Mouse (Mus musculus) MEL (cell line): ENCODE data around the gene Snrpf.

Source experiments
- KAT2A ChIP-seq: conservative IDR thresholded peaks from 2 replicates; pipeline ENCODE4 v1.6.1; 2012; ENCODE audit warnings: low read depth, low read length, improper control_type of control experiment, inconsistent platforms
- MAX ChIP-seq: IDR thresholded peaks from 2 replicates; pipeline ENCODE4 v1.6.1; 2011; ENCODE audit warnings: low read length, improper control_type of control experiment
- POLR2A ChIP-seq, 2 experiments: IDR thresholded peaks; 2 replicates each; pipeline ENCODE4 v1.6.1; 2011 to 2012; ENCODE audit warnings: low read length in 2 of 2, mild to moderate bottlenecking in 2 of 2, control low read depth in 1 of 2, improper control_type of control experiment in 1 of 2, low read depth in 1 of 2, moderate library complexity in 1 of 2; ENCODE audit not compliant: control insufficient read depth in 1 of 2, insufficient read depth in 1 of 2, poor library complexity in 1 of 2
- UBTF ChIP-seq: IDR thresholded peaks from 2 replicates; pipeline ENCODE4 v1.6.1; 2012; ENCODE audit warnings: low read depth, mild to moderate bottlenecking, inconsistent platforms, low read length, improper control_type of control experiment, moderate library complexity, borderline replicate concordance; ENCODE audit not compliant: insufficient read depth
- ZC3H11A ChIP-seq: IDR thresholded peaks from 2 replicates; pipeline ENCODE4 v1.6.1; 2012; ENCODE audit warnings: low read depth, mild to moderate bottlenecking, inconsistent platforms, low read length, improper control_type of control experiment

- no peak for TF ChIP-seq ZC3H11A
- TF ChIP-seq MAX = no peak
- TF ChIP-seq KAT2A = no peak
- TF ChIP-seq POLR2A (IDR thresholded peaks at IDR 0.05; ENCODE audit: control insufficient read depth in 1 of 2, insufficient read depth in 1 of 2, low read depth in 1 of 2, low read length in 2 of 2, poor library complexity in 1 of 2) = no peak
- TF ChIP-seq UBTF = no peak
These were observed 24.9 kb downstream of the Snrpf start for GRCm38 (mm10) chr10:93564518-93565090.
